Comparison of ENCODE assay signal across 8 mouse cellular contexts in genomic region chr1:143702141-143702740, GRCm38 (mm10). TPM values are rescaled to one million over a fixed set of nuclear protein-coding genes. Genes with fewer than 3 reads are reported as not detected.
DNase-seq lines count a peak whose midpoint lies in the region; ATAC-seq and TF ChIP-seq lines count a peak whose summit lies in the region.

No protein-coding gene starts in this region.

- TF ChIP-seq CTCF in stomach, postnatal 0 days (IDR thresholded peaks at IDR 0.05; ENCODE audit: low read depth) = no peak; the same call in 1 of the 2 replicates

- no peaks in the 10 kb centered on the region for H3K27me3 ChIP-seq in forebrain, embryonic 13.5 days
- no peaks in the 10 kb centered on the region for H3K27me3 ChIP-seq in stomach, postnatal 0 days (ENCODE audit: control insufficient read depth, insufficient read depth, low read length)

- peak overlapping the region; percentile 88 for H3K4me3 ChIP-seq in forebrain, embryonic 13.5 days
- peak overlapping the region; percentile 82 for H3K4me3 ChIP-seq in stomach, postnatal 0 days (ENCODE audit: low read depth, low read length)

- peak; percentile 31 to 64 for DNase-seq in adrenal gland, postnatal 36 days
- DNase-seq in adrenal gland, postnatal 14 days = no peak
- DNase-seq in urinary bladder, postnatal 14 days (ENCODE audit: low spot score) = peak; percentile 25
- DNase-seq in urinary bladder, adult 2 months (ENCODE audit: low spot score) = no peak
- peak; percentile 41 to 48 for DNase-seq in kidney, adult 8-10 months
- peak; percentile 49 for DNase-seq in lung, postnatal 36 days
- DNase-seq in stomach, postnatal 0 days (ENCODE audit: low spot score) = peak; percentile 46

- peak overlapping the region; percentile 76 for H3K4me2 ChIP-seq in forebrain, embryonic 13.5 days
- peak overlapping the region; percentile 78 for H3K4me2 ChIP-seq in stomach, postnatal 0 days (replicated peaks; ENCODE audit: low read depth)

- no peak for TF ChIP-seq EP300 in stomach, postnatal 0 days (optimal IDR thresholded peaks at IDR 0.05)

- peaks cover 26% of the 10 kb centered on the region for H3K4me1 ChIP-seq in forebrain, embryonic 13.5 days
- no peaks in the 10 kb centered on the region for H3K4me1 ChIP-seq in stomach, postnatal 0 days (replicated peaks; ENCODE audit: control insufficient read depth, insufficient read depth)

- H3K9me3 ChIP-seq in forebrain, embryonic 13.5 days (replicated peaks) = no peaks in the 10 kb centered on the region
- no peaks in the 10 kb centered on the region for H3K9me3 ChIP-seq in stomach, postnatal 0 days (ENCODE audit: control insufficient read depth, low read length)

- H3K9ac ChIP-seq in forebrain, embryonic 13.5 days = peak overlapping the region; percentile 87
- peak overlapping the region; percentile 93 for H3K9ac ChIP-seq in stomach, postnatal 0 days (ENCODE audit: low read length)

- peak overlapping the region; percentile 91 for H3K27ac ChIP-seq in forebrain, embryonic 13.5 days
- H3K27ac ChIP-seq in stomach, postnatal 0 days (replicated peaks) = peak overlapping the region; percentile 97

- peaks cover 11% of the 10 kb centered on the region for H3K36me3 ChIP-seq in forebrain, embryonic 13.5 days (ENCODE audit: poor library complexity, severe bottlenecking)
- H3K36me3 ChIP-seq in stomach, postnatal 0 days (ENCODE audit: control insufficient read depth, insufficient read depth, low read length) = 0 out of 2 replicates have a peak, but pooled peaks cover 4% of the 10 kb centered on the region

- peak; percentile 66 for ATAC-seq in forebrain, embryonic 13.5 days
- ATAC-seq in stomach, postnatal 0 days (ENCODE audit: low FRiP score, low TSS enrichment) = peak; percentile 76

- under 1% methylated on average over 27 of the region's 48 CpGs for WGBS in forebrain, embryonic 13.5 days
- under 1% methylated on average over 46 of the region's 48 CpGs for WGBS in stomach, postnatal 0 days

RNA-seq across cellular contexts. Expression of gene Cdc73, which starts 0.5 kb away (rescaled TPM):
- 100 to 1,000 TPM in 1 of 2 experiments, 10 to 100 TPM in 1; 96.6 to 115 TPM for total RNA-seq in adrenal gland, postnatal 36 days (2021)
- total RNA-seq in adrenal gland, postnatal 14 days (2021) = 85.7 and 90.8 TPM in 2 replicates
- 18.5 and 19.4 TPM in 2 replicates for polyA plus RNA-seq in urinary bladder, adult 2 months (2012; rRNA removed)
- polyA plus RNA-seq in forebrain, embryonic 13.5 days (2015; fragmentation: Nextera tagmentation; extraction: Ambion mirVana) = 24.0 and 30.6 TPM in 2 replicates
- polyA plus RNA-seq in stomach, postnatal 0 days (2015; fragmentation: Nextera tagmentation; extraction: Ambion mirVana) = 11.4 and 11.8 TPM in 2 replicates

RNA-seq across cellular contexts. Expression of gene Glrx2, which starts 13.9 kb away (rescaled TPM):
- 10 to 100 TPM; 79.0 to 99.3 TPM for total RNA-seq in adrenal gland, postnatal 36 days (2021)
- total RNA-seq in adrenal gland, postnatal 14 days (2021) = 81.3 and 90.8 TPM in 2 replicates
- polyA plus RNA-seq in urinary bladder, adult 2 months (2012; rRNA removed) = 48.5 and 52.5 TPM in 2 replicates
- polyA plus RNA-seq in forebrain, embryonic 13.5 days (2015; fragmentation: Nextera tagmentation; extraction: Ambion mirVana) = 161 and 192 TPM in 2 replicates
- polyA plus RNA-seq in stomach, postnatal 0 days (2015; fragmentation: Nextera tagmentation; extraction: Ambion mirVana) = 104 TPM in 2 replicates

Comparison
In these comparisons a context has a peak if more than half of its experiments do, and no peak if none do; other contexts are left out.
1. DNase-seq: peak in adrenal gland, postnatal 36 days (2 of 2), urinary bladder, postnatal 14 days (single experiment), kidney, adult 8-10 months (2 of 2), lung, postnatal 36 days (single experiment) and stomach, postnatal 0 days (single experiment); none in adrenal gland, postnatal 14 days (single experiment) and urinary bladder, adult 2 months (single experiment).